Mouse (Mus musculus) T-helper 2 cell (primary cell): ENCODE measurements around the gene Zswim4.

Experiments
- in situ Hi-C: fragments of 300-600 bp; cut with MboI, MseI; formaldehyde crosslinking; loops from one replicate; pipeline ENCODE4 v1.15.1; 2025; ENCODE audit warnings: high pct_unique_total_duplicates

Gene Zswim4

GRCm38 (mm10) chr8:84223322-84224029 is 13.4 kb downstream of the Zswim4 start:
- in situ Hi-C loops = no loop called here

- in situ Hi-C loops = no loop called here
Observed at GRCm38 (mm10) chr8:84222566-84223165, 14.2 kb downstream of the Zswim4 start.

GRCm38 (mm10) chr8:84220105-84220504 is 16.8 kb downstream of the Zswim4 start:
- in situ Hi-C loops = no loop called here

GRCm38 (mm10) chr8:84218143-84218542 is 18.7 kb downstream of the Zswim4 start:
- in situ Hi-C loops = no loop called here

- in situ Hi-C loops = no loop called here
Observed at GRCm38 (mm10) chr8:84217206-84217605, 19.6 kb downstream of the Zswim4 start.

GRCm38 (mm10) chr8:84213277-84213676 is 23.6 kb downstream of the Zswim4 start:
- in situ Hi-C loops = no loop called here

GRCm38 (mm10) chr8:84211881-84212563 is 24.8 kb downstream of the Zswim4 start:
- in situ Hi-C loops = no loop called here

GRCm38 (mm10) chr8:84211202-84211601 is 25.7 kb downstream of the Zswim4 start:
- in situ Hi-C loops = no loop called here

GRCm38 (mm10) chr8:84210167-84210791 is 26.6 kb downstream of the Zswim4 start:
- in situ Hi-C loops = no loop called here

GRCm38 (mm10) chr8:84208381-84209380 is 28.2 kb downstream of the Zswim4 start:
- in situ Hi-C loops = no loop called here

GRCm38 (mm10) chr8:84207811-84208210 is 29.0 kb downstream of the Zswim4 start:
- in situ Hi-C loops = no loop called here

- in situ Hi-C loops = no loop called here
Observed at GRCm38 (mm10) chr8:84206666-84207065, 30.2 kb downstream of the Zswim4 start.

GRCm38 (mm10) chr8:84205073-84205472 is 31.8 kb downstream of the Zswim4 start:
- in situ Hi-C loops = no loop called here

- in situ Hi-C loops = no loop called here
Observed at GRCm38 (mm10) chr8:84203975-84204772, 32.7 kb downstream of the Zswim4 start.

GRCm38 (mm10) chr8:84202938-84203917 is 33.6 kb downstream of the Zswim4 start:
- in situ Hi-C loops = no loop called here

- in situ Hi-C loops = no loop called here
Observed at GRCm38 (mm10) chr8:84202466-84202865, 34.4 kb downstream of the Zswim4 start.

GRCm38 (mm10) chr8:84201545-84202245 is 35.2 kb downstream of the Zswim4 start:
- in situ Hi-C loops = no loop called here
